Mouse (Mus musculus) spleen, postnatal 0 days (tissue): ENCODE results near the gene 1700067P10Rik. TPM values are rescaled to one million over a fixed set of nuclear protein-coding genes. Genes with fewer than 3 reads are reported as not detected.

Source experiments
- polyA plus RNA-seq: library from polyadenylated mRNA; unstranded; fragments of >200 nt; fragmentation: Nextera tagmentation; extraction: Ambion mirVana; gene quantifications from 2 replicates; pipeline ENCODE4 v1.2.1, GENCODE M21; 2015

The 1700067P10Rik gene
- not detected in 2 replicates for polyA plus RNA-seq

DNA sequence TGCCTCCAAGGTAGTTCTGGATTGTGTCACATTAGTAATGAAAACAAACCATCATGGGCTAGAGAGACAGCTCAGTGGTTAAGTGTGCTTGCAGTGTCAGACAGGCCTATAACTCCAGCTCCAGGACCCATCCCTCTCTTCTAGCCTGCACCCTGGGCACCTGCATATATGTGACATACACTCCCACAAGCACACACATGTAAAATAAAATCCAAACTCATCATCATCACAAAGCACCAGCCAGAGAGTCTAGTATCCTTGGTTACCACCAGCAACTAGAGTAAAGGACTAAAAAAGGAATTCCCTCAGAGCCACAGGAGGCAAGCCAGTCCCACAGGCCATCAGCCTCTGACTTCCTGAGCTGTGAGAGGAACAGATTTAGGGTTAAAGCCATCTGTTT, at the start of gene 1700067P10Rik:
Gene 1700067P10Rik (plus strand): TSS at position 301 of the 400 bp plus-strand sequence.

Other genes starting within 250 kb of the 1700067P10Rik start
- 1.9 and 2.6 TPM in 2 replicates for gene Foxp4, start 164.7 kb upstream of the 1700067P10Rik start, polyA plus RNA-seq
- gene 1700122O11Rik, start 51.0 kb upstream of the 1700067P10Rik start, polyA plus RNA-seq, result not detected in 2 replicates
- 5.0 and 7.0 TPM in 2 replicates for gene 9830107B12Rik, start 56.9 kb downstream of the 1700067P10Rik start, polyA plus RNA-seq
- 7.2 and 11.1 TPM in 2 replicates for gene A530064D06Rik, start 78.0 kb downstream of the 1700067P10Rik start, polyA plus RNA-seq
- 4.7 and 5.3 TPM in 2 replicates for gene Trem1, start 143.4 kb downstream of the 1700067P10Rik start, polyA plus RNA-seq
- 28.7 and 40.9 TPM in 2 replicates for gene Trem3, start 158.5 kb downstream of the 1700067P10Rik start, polyA plus RNA-seq
- 10.8 and 15.1 TPM in 2 replicates for gene Treml4, start 175.0 kb downstream of the 1700067P10Rik start, polyA plus RNA-seq
- gene Treml2, start 210.2 kb downstream of the 1700067P10Rik start, polyA plus RNA-seq, result 5.8 and 7.1 TPM in 2 replicates
- gene B430306N03Rik, start 226.8 kb downstream of the 1700067P10Rik start, polyA plus RNA-seq, result 10.2 and 14.2 TPM in 2 replicates